Mouse (Mus musculus): ENCODE results near the gene Tmcc2. TPM values are rescaled to one million over a fixed set of nuclear protein-coding genes. Genes with fewer than 3 reads are reported as not detected.

The Tmcc2 gene
- total and polyA plus RNA-seq, 3 experiments = 0.14 to 0.34 TPM; not detected in 1

DNA sequence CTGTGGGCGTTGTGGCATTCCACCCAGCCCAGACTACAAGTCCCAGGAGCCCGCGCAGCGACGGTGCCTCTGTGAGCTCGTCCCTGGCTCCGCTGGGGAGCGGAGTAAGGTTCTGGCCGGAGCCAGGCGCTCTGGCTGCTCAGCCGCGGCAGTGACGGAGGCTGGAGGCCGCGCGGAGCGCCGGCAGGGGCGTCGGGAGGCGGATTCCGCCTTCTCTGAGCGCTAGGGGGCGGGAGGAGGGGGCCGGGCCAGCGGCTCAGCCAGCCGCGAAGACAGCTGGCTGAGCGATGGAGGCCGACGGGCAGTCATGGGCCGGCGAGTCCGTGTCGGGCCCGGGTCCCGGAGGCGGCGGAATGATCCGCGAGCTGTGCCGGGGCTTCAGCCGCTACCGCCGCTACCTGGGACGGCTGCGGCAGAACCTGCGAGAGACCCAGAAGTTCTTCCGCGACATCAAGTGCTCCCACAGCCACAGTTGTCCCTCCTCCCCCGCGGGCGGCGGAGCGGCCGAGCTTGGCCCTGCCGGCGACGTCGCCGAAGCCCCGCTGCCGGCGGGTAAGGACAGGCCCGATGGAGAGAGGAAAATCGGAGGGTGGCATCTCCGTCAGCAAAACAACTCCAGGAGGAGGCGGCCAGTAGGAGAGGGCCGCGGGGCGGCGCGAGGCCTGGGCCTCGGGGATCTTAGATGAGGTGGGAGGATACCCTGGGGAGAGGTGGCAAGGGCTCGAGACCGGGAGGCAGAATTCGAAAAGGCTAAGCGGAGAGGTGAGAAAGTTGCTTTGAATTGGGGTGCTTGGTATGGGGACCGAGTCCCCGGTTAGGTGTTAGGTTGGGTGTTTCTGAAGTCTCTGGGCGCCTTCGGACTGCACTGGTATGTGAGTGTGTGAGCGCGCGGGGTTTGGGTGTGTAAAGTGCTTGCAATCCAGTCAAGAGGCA is 26.5 kb upstream of the Tmcc2 start, which contains the start of gene Dstyk:
Gene Dstyk, plus strand, starts transcription at position 237 of the 933 bp plus-strand sequence.
- peak within 1 kb of the TSS; percentile 37 to 53 (median 47) for H3K4me3 ChIP-seq (replicated peaks in 1 of 3; ENCODE audit: low read depth in 2 of 3, low read length in 2 of 3, poor library complexity in 1 of 3)
- dilution Hi-C loops (cut with MboI; ENCODE audit: extremely low pct_ligation_motif_present, extremely low pct_unique_long_range_greater_than_20kb, low sequenced_read_pairs) = no loop called here
- peak within 1 kb of the TSS; percentile 57 for H3K4me2 ChIP-seq (ENCODE audit: insufficient read depth, low read depth, poor library complexity, severe bottlenecking)
- no peaks in the 10 kb centered on the region for H3K36me3 ChIP-seq (replicated peaks in 1 of 2; ENCODE audit: control insufficient read depth in 1 of 2, insufficient read depth in 1 of 2, low read length in 1 of 2)
- DNase-seq (ENCODE audit: extremely low read depth) = peak; percentile 73
- peaks cover 40% of the 10 kb centered on the region for H3K27me3 ChIP-seq (replicated peaks)
- H3K9me3 ChIP-seq (replicated peaks; ENCODE audit: low read length) = no peaks in the 10 kb centered on the region
- H3K27ac ChIP-seq (ENCODE audit: insufficient read depth, low read depth) = no peak within 1 kb of the TSS
- H3K9ac ChIP-seq (ENCODE audit: insufficient read depth, low read depth) = peak within 1 kb of the TSS; percentile 39
- in situ Hi-C loops (cut with MboI; ENCODE audit: low pct_ligation_motif_present, low pct_unique_long_range_greater_than_20kb, low sequenced_read_pairs) = no loop called here
- H3K79me2 ChIP-seq (replicated peaks; ENCODE audit: control insufficient read depth, extremely low read depth, insufficient read depth, poor library complexity, severe bottlenecking) = no peaks in the 10 kb centered on the region
- H3K4me1 ChIP-seq (ENCODE audit: control insufficient read depth in 1 of 2, insufficient read depth in 2 of 2) = peaks cover 0 to 22% of the 10 kb centered on the region in 2 experiments; a peak in 2 of 4 replicates
- TF ChIP-seq UBTF (IDR thresholded peaks at IDR 0.05; ENCODE audit: low read depth, low read length) (peak; percentile 99), POLR2A (IDR thresholded peaks at IDR 0.05; ENCODE audit: low read depth, low read length) (0 out of 2 replicates have a peak, but pooled peaks have one; percentile 24), RAD21 (IDR thresholded peaks at IDR 0.05; ENCODE audit: low read depth, low read length) (no peak; the same call in 1 of the 2 replicates), USF2 (conservative IDR thresholded peaks at IDR 0.05; ENCODE audit: low read depth, low read length) (no peak), MYC (IDR thresholded peaks at IDR 0.05; ENCODE audit: low read depth, low read length) (no peak), KAT2A (IDR thresholded peaks at IDR 0.05; ENCODE audit: insufficient replicate concordance, low read length) (peak; percentile 50; the same call in 1 of the 2 replicates), ZMIZ1 (IDR thresholded peaks at IDR 0.05; ENCODE audit: low read depth, low read length) (0 out of 2 replicates have a peak, but pooled peaks have one; percentile 33), TCF12 (IDR thresholded peaks at IDR 0.05; ENCODE audit: low read depth, low read length) (no peak; the same call in 1 of the 2 replicates), JUN (IDR thresholded peaks at IDR 0.05; ENCODE audit: insufficient read depth, low read depth, low read length) (no peak), USF1 (IDR thresholded peaks at IDR 0.05; ENCODE audit: low read depth, low read length) (no peak), E2F4 (IDR thresholded peaks at IDR 0.05; ENCODE audit: insufficient replicate concordance, low read depth, low read length) (no peak), SMC3 (IDR thresholded peaks at IDR 0.05; ENCODE audit: low read depth, low read length) (no peak), ZNF384 (IDR thresholded peaks at IDR 0.05; ENCODE audit: low read depth, low read length) (no peak), MAFK (IDR thresholded peaks at IDR 0.05; ENCODE audit: insufficient replicate concordance, low read length) (no peak), ZC3H11A (IDR thresholded peaks at IDR 0.05; ENCODE audit: low read depth, low read length) (no peak), TBP (conservative IDR thresholded peaks at IDR 0.05; ENCODE audit: low read depth, low read length) (no peak), MEF2A (IDR thresholded peaks at IDR 0.05; ENCODE audit: borderline replicate concordance, low read depth, low read length) (peak; percentile 30; the same call in 1 of the 2 replicates), ETS1 (conservative IDR thresholded peaks at IDR 0.05; ENCODE audit: low read depth, low read length) (0 out of 2 replicates have a peak, but pooled peaks have one; percentile 15), JUND (conservative IDR thresholded peaks at IDR 0.05; ENCODE audit: low read depth, low read length) (no peak), SIN3A (IDR thresholded peaks at IDR 0.05; ENCODE audit: low read length) (peak; percentile 66; the same call in 1 of the 2 replicates), PAX5 (IDR thresholded peaks at IDR 0.05; ENCODE audit: low read length) (no peak), EP300 (IDR thresholded peaks at IDR 0.05; ENCODE audit: low read length) (no peak), RCOR1 (conservative IDR thresholded peaks at IDR 0.05; ENCODE audit: low read depth, low read length) (no peak), BHLHE40 (IDR thresholded peaks at IDR 0.05; ENCODE audit: low read depth, low read length) (no peak), MAX (IDR thresholded peaks at IDR 0.05; ENCODE audit: low read length) (peak; percentile 62; the same call in 1 of the 2 replicates), NRF1 (IDR thresholded peaks at IDR 0.05; ENCODE audit: low read depth, low read length) (no peak), CHD1 (IDR thresholded peaks at IDR 0.05; ENCODE audit: low read depth, low read length) (0 out of 2 replicates have a peak, but pooled peaks have one; percentile 27), MAZ (IDR thresholded peaks at IDR 0.05; ENCODE audit: low read depth, low read length) (0 out of 2 replicates have a peak, but pooled peaks have one; percentile 32), GABPA (IDR thresholded peaks at IDR 0.05; ENCODE audit: insufficient replicate concordance, low read depth, low read length) (no peak; the same call in 1 of the 2 replicates), IRF4 (IDR thresholded peaks at IDR 0.05; ENCODE audit: low read depth, low read length) (0 out of 2 replicates have a peak, but pooled peaks have one; percentile 8), ELF1 (IDR thresholded peaks at IDR 0.05; ENCODE audit: low read depth, low read length) (peak; percentile 47), ZKSCAN1 (IDR thresholded peaks at IDR 0.05; ENCODE audit: borderline replicate concordance, low read depth, low read length) (no peak), CHD2 (IDR thresholded peaks at IDR 0.05; ENCODE audit: low read length) (no peak), CTCF (conservative IDR thresholded peaks at IDR 0.05 in 1 of 2, IDR thresholded peaks at IDR 0.05 in 1 of 2; ENCODE audit: low read depth in 2 of 2, low read length in 2 of 2) (peak in 1 of 2 experiments; percentile 59; a peak in 2 of 4 replicates), MXI1 (IDR thresholded peaks at IDR 0.05; ENCODE audit: low read depth, low read length) (no peak), POLR2AphosphoS2 (IDR thresholded peaks at IDR 0.05; ENCODE audit: low read depth, low read length) (no peak), HCFC1 (IDR thresholded peaks at IDR 0.05; ENCODE audit: low read depth, low read length) (peak; percentile 91)

All from CH12.LX (cell line).